Mouse (Mus musculus): Measurements from ENCODE around the gene Hspb7. TPM values are rescaled to one million over a fixed set of nuclear protein-coding genes. Genes with fewer than 3 reads are reported as not detected.
A peak's percentile ranks its signal among the peaks of the same experiment; 100 is the strongest.

Hspb7 gene
- polyA plus RNA-seq, 1 experiment from 2014 or later = 266 TPM

DNA sequence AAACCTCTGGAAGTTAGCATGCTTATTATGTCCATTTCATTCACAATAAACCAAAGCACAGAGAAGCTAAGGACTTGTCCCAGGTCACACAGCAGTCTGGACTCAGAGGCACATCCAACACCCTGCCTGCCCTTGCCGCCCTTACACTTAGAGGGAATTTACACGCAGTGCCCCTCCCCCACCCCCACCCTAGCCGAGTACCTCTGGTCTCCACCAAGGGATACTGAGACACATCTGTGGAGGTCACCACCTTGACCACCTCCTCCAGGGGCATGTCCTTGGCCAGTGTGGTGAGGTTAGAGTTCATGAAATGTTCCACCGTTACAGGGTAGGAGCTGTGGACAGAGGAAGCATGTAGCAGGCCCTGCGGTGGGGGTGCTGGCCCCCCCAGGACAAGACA, 32.6 kb upstream of the Hspb7 start:
- Histone ChIP-seq H3K4me3 (ENCODE audit: control insufficient read depth in 1 of 2, insufficient read depth in 1 of 2, low read depth in 1 of 2, low read length in 2 of 2) (no peak overlapping the region), H3K27me3 (ENCODE audit: control insufficient read depth, insufficient read depth, low read length) (peaks cover 19% of the 10 kb centered on the region), H3K27ac (replicated peaks in 1 of 2; ENCODE audit: control insufficient read depth in 1 of 2, insufficient read depth in 1 of 2, low read depth in 2 of 2, low read length in 2 of 2) (no peak overlapping the region), H3K9ac (ENCODE audit: low read length) (no peak overlapping the region), H3K36me3 (ENCODE audit: control insufficient read depth, insufficient read depth, low read length) (no peaks in the 10 kb centered on the region), H3K9me3 (ENCODE audit: control insufficient read depth, low read length) (no peaks in the 10 kb centered on the region), H3K4me1 (ENCODE audit: control insufficient read depth in 2 of 2, insufficient read depth in 2 of 2, low read length in 2 of 2) (peaks cover 2 to 5% of the 10 kb centered on the region in 2 experiments; a peak in 2 of 4 replicates), H3K4me2 (ENCODE audit: low read length) (no peak overlapping the region)
- ATAC-seq (ENCODE audit: insufficient number of reproducible peaks, insufficient read depth, low FRiP score, low read depth) = no peak
- 68% methylated on average over 5 of the region's 5 CpGs for WGBS

- Histone ChIP-seq H3K4me1 (ENCODE audit: control insufficient read depth in 2 of 2, insufficient read depth in 2 of 2, low read length in 2 of 2) (no peaks in the 10 kb centered on the region; a peak in 1 of 4 replicates), H3K27ac (replicated peaks in 1 of 2; ENCODE audit: control insufficient read depth in 1 of 2, insufficient read depth in 1 of 2, low read depth in 2 of 2, low read length in 2 of 2) (no peak overlapping the region), H3K4me3 (ENCODE audit: control insufficient read depth in 1 of 2, insufficient read depth in 1 of 2, low read depth in 1 of 2, low read length in 2 of 2) (no peak overlapping the region), H3K9me3 (ENCODE audit: control insufficient read depth, low read length) (no peaks in the 10 kb centered on the region), H3K27me3 (ENCODE audit: control insufficient read depth, insufficient read depth, low read length) (peaks cover 3% of the 10 kb centered on the region), H3K9ac (ENCODE audit: low read length) (no peak overlapping the region), H3K4me2 (ENCODE audit: low read length) (no peak overlapping the region), H3K36me3 (ENCODE audit: control insufficient read depth, insufficient read depth, low read length) (no peaks in the 10 kb centered on the region)
- 62% methylated on average over 18 of the region's 18 CpGs for WGBS
- ATAC-seq (ENCODE audit: insufficient number of reproducible peaks, insufficient read depth, low FRiP score, low read depth) = no peak
Observed at GRCm38 (mm10) chr4:141389366-141390150, 31.0 kb upstream of the Hspb7 start.

GRCm38 (mm10) chr4:141391293-141391692, 29.3 kb upstream of the Hspb7 start:
- ATAC-seq (ENCODE audit: insufficient number of reproducible peaks, insufficient read depth, low FRiP score, low read depth) = no peak
- no peaks in the 10 kb centered on the region for H3K9me3 ChIP-seq (ENCODE audit: control insufficient read depth, low read length)
- H3K4me3 ChIP-seq (ENCODE audit: control insufficient read depth in 1 of 2, insufficient read depth in 1 of 2, low read depth in 1 of 2, low read length in 2 of 2) = no peak overlapping the region
- H3K9ac ChIP-seq (ENCODE audit: low read length) = no peak overlapping the region
- no peak overlapping the region for H3K4me2 ChIP-seq (ENCODE audit: low read length)
- WGBS = 75% methylated on average over 12 of the region's 12 CpGs
- H3K27ac ChIP-seq (replicated peaks in 1 of 2; ENCODE audit: control insufficient read depth in 1 of 2, insufficient read depth in 1 of 2, low read depth in 2 of 2, low read length in 2 of 2) = no peak overlapping the region
- H3K36me3 ChIP-seq (ENCODE audit: control insufficient read depth, insufficient read depth, low read length) = no peaks in the 10 kb centered on the region
- H3K4me1 ChIP-seq (ENCODE audit: control insufficient read depth in 2 of 2, insufficient read depth in 2 of 2, low read length in 2 of 2) = peaks cover 0 to 3% of the 10 kb centered on the region in 2 experiments; a peak in 1 of 4 replicates
- no peaks in the 10 kb centered on the region; the same call in 1 of the 2 replicates for H3K27me3 ChIP-seq (ENCODE audit: control insufficient read depth, insufficient read depth, low read length)

DNA sequence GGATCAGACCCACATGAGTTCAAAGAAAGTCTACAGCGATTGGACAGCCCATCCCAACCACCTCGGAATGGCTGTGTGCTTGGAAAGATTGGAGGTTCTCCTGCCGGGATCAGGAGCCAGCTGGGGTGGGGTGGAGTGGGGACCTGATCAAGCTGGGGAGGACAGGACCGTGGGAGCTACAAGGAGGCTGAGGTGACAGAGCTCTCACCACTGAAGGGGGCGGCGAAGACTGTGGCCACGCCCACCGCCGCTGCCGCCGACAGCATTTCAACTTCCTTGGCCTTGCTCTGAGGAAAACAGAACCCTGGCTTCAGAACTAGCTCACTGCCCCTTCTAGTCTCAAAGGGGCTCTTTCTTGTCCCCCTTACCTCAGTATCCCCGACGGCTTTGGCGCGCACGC, 25.8 kb upstream of the Hspb7 start:
- no peak overlapping the region for H3K9ac ChIP-seq (ENCODE audit: low read length)

GRCm38 (mm10) chr4:141397861-141398260, 22.7 kb upstream of the Hspb7 start:
- Histone ChIP-seq H3K27me3 (ENCODE audit: control insufficient read depth, insufficient read depth, low read length) (no peaks in the 10 kb centered on the region; the same call in 1 of the 2 replicates), H3K4me2 (ENCODE audit: low read length) (no peak overlapping the region), H3K9ac (ENCODE audit: low read length) (no peak overlapping the region; the same call in 1 of the 2 replicates), H3K36me3 (ENCODE audit: control insufficient read depth, insufficient read depth, low read length) (no peaks in the 10 kb centered on the region), H3K4me3 (ENCODE audit: control insufficient read depth in 1 of 2, insufficient read depth in 1 of 2, low read depth in 1 of 2, low read length in 2 of 2) (no peak overlapping the region), H3K27ac (replicated peaks in 1 of 2; ENCODE audit: control insufficient read depth in 1 of 2, insufficient read depth in 1 of 2, low read depth in 2 of 2, low read length in 2 of 2) (no peak overlapping the region), H3K9me3 (ENCODE audit: control insufficient read depth, low read length) (no peaks in the 10 kb centered on the region), H3K4me1 (ENCODE audit: control insufficient read depth in 2 of 2, insufficient read depth in 2 of 2, low read length in 2 of 2) (peaks cover 0 to 3% of the 10 kb centered on the region in 2 experiments; a peak in 1 of 4 replicates)
- WGBS = 66% methylated on average over 11 of the region's 12 CpGs
- ATAC-seq (ENCODE audit: insufficient number of reproducible peaks, insufficient read depth, low FRiP score, low read depth) = no peak

More for the DNA sequence above, 25.8 kb upstream of the Hspb7 start:
- H3K36me3 ChIP-seq (ENCODE audit: control insufficient read depth, insufficient read depth, low read length) = no peaks in the 10 kb centered on the region
- no peaks in the 10 kb centered on the region for H3K9me3 ChIP-seq (ENCODE audit: control insufficient read depth, low read length)
- no peak overlapping the region for H3K27ac ChIP-seq (replicated peaks in 1 of 2; ENCODE audit: control insufficient read depth in 1 of 2, insufficient read depth in 1 of 2, low read depth in 2 of 2, low read length in 2 of 2)
- H3K4me1 ChIP-seq (ENCODE audit: control insufficient read depth in 2 of 2, insufficient read depth in 2 of 2, low read length in 2 of 2) = peaks cover 0 to 3% of the 10 kb centered on the region in 2 experiments; a peak in 1 of 4 replicates
- WGBS = 12% methylated on average over 16 of the region's 16 CpGs
- no peak for ATAC-seq (ENCODE audit: insufficient number of reproducible peaks, insufficient read depth, low FRiP score, low read depth)
- H3K27me3 ChIP-seq (ENCODE audit: control insufficient read depth, insufficient read depth, low read length) = no peaks in the 10 kb centered on the region; the same call in 1 of the 2 replicates
- peak overlapping the region; percentile 49 for H3K4me2 ChIP-seq (ENCODE audit: low read length)
- H3K4me3 ChIP-seq (ENCODE audit: control insufficient read depth in 1 of 2, insufficient read depth in 1 of 2, low read depth in 1 of 2, low read length in 2 of 2) = peak overlapping the region; percentile 6 to 9; a peak in 1 of 4 replicates

DNA sequence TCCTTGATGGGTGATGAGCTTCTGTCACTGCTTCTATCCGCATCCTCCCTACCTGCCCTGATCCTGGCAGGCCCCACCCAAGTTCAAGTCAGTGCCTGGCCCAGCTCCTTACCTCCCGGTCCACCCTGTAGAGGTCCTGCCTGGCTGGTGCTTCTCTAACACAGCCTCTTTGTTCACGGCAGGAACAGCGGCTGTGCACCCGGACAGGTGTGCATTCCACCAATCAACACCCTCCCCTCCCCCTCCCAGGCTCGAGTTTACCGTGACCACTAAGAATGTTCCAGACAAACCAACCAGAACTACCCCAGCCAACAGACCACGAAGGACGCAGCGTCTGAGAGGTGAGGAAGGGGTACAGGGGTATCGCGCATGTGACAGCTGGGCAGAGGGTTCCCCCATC, 22.0 kb upstream of the Hspb7 start, which contains the start of gene Clcnka:
Gene Clcnka (minus strand): TSS at position 180 of the 400 bp plus-strand sequence.
- WGBS = 49% methylated on average over 12 of the region's 12 CpGs
- no peaks in the 10 kb centered on the region; the same call in 1 of the 2 replicates for H3K27me3 ChIP-seq (ENCODE audit: control insufficient read depth, insufficient read depth, low read length)
- H3K4me1 ChIP-seq (ENCODE audit: control insufficient read depth in 2 of 2, insufficient read depth in 2 of 2, low read length in 2 of 2) = peaks cover 0 to 3% of the 10 kb centered on the region in 2 experiments; a peak in 1 of 4 replicates
- H3K4me2 ChIP-seq (ENCODE audit: low read length) = no peak within 1 kb of the TSS
- H3K36me3 ChIP-seq (ENCODE audit: control insufficient read depth, insufficient read depth, low read length) = no peaks in the 10 kb centered on the region
- ATAC-seq (ENCODE audit: insufficient number of reproducible peaks, insufficient read depth, low FRiP score, low read depth) = peak; percentile 26; the same call in 1 of the 2 replicates
- H3K4me3 ChIP-seq (ENCODE audit: control insufficient read depth in 1 of 2, insufficient read depth in 1 of 2, low read depth in 1 of 2, low read length in 2 of 2) = no peak within 1 kb of the TSS
- H3K27ac ChIP-seq (replicated peaks in 1 of 2; ENCODE audit: control insufficient read depth in 1 of 2, insufficient read depth in 1 of 2, low read depth in 2 of 2, low read length in 2 of 2) = no peak within 1 kb of the TSS
- no peak within 1 kb of the TSS; the same call in 1 of the 2 replicates for H3K9ac ChIP-seq (ENCODE audit: low read length)
- H3K9me3 ChIP-seq (ENCODE audit: control insufficient read depth, low read length) = no peaks in the 10 kb centered on the region

GRCm38 (mm10) chr4:141400171-141400570, 20.4 kb upstream of the Hspb7 start:
- H3K9me3 ChIP-seq (ENCODE audit: control insufficient read depth, low read length) = no peaks in the 10 kb centered on the region
- 81% methylated on average over 15 of the region's 15 CpGs for WGBS

More at GRCm38 (mm10) chr4:141400171-141400570, 20.4 kb upstream of the Hspb7 start:
- Histone ChIP-seq H3K4me3 (ENCODE audit: control insufficient read depth in 1 of 2, insufficient read depth in 1 of 2, low read depth in 1 of 2, low read length in 2 of 2) (no peak overlapping the region), H3K4me2 (ENCODE audit: low read length) (no peak overlapping the region), H3K36me3 (ENCODE audit: control insufficient read depth, insufficient read depth, low read length) (no peaks in the 10 kb centered on the region), H3K9ac (ENCODE audit: low read length) (no peak overlapping the region), H3K27me3 (ENCODE audit: control insufficient read depth, insufficient read depth, low read length) (no peaks in the 10 kb centered on the region; the same call in 1 of the 2 replicates), H3K4me1 (ENCODE audit: control insufficient read depth in 2 of 2, insufficient read depth in 2 of 2, low read length in 2 of 2) (peaks cover 3 to 6% of the 10 kb centered on the region in 2 experiments; a peak in 2 of 4 replicates), H3K27ac (replicated peaks in 1 of 2; ENCODE audit: control insufficient read depth in 1 of 2, insufficient read depth in 1 of 2, low read depth in 2 of 2, low read length in 2 of 2) (no peak overlapping the region)
- no peak for ATAC-seq (ENCODE audit: insufficient number of reproducible peaks, insufficient read depth, low FRiP score, low read depth)
